Mouse (Mus musculus) spleen, postnatal 4 days (tissue): ENCODE results near the gene Gm21854.
"Not testable (repeated sequence)": the region's sequence is repeated elsewhere in the genome, so short reads cannot be mapped to it uniquely, and the experiment has no call there.

Experiments
- DNase-seq, 2 experiments: peaks; one replicate each; pipeline ENCODE4 v3.0.0; 2022; ENCODE audit warnings: low spot score in 2 of 2

Gm21854 gene

GRCm38 (mm10) chrY:5656686-5657085 is at the start of gene Gm21854:
TSS of gene Gm21854 (plus strand) at chrY:5656986.
- not testable (repeated sequence) for DNase-seq
